Mouse (Mus musculus) megakaryocyte, embryonic 14.5 days (primary cell): ENCODE measurements around the gene Spc24.

Experiments used
- FLI1 ChIP-seq: IDR thresholded peaks from 2 replicates; pipeline ENCODE4 v1.6.1; 2012; ENCODE audit warnings: low read length, inconsistent platforms, mixed read lengths
- GATA1 ChIP-seq: IDR thresholded peaks from 3 replicates; pipeline ENCODE4 v1.6.1; 2012; ENCODE audit warnings: mixed read lengths, low read length, inconsistent platforms, borderline replicate concordance

DNA sequence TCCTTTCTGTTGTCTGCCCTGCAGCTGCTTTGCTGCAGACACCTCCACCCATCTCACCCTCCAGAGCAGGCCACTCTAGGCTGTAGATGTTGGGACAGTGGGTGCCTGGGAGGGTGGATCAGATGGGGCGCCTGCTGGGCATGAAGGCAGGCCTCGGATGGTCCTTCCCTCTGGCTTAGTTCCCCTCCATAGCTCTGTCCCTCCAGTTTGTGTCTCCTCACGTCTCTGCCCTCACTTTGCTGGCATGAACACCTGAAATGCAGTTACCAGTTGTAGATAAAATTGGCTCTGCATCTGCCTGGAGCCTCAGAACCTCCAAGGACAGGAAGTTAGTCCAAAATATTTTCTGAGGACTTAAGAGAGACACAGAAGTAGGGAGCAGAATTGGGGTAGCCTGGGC, 36.8 kb upstream of the Spc24 start:
- no peak for TF ChIP-seq GATA1
- no peak for TF ChIP-seq FLI1
